Mouse (Mus musculus) kidney, adult 18-20 months (tissue): ENCODE measurements around the gene Pdzd8.
A peak's percentile ranks its signal among the peaks of the same experiment; 100 is the strongest.

Source experiments
- DNase-seq: peaks from one replicate; pipeline ENCODE4 v3.0.0; 2021

Gene Pdzd8

GRCm38 (mm10) chr19:59352760-59353159, 7.2 kb upstream of the Pdzd8 start:
- DNase-seq: no peak

GRCm38 (mm10) chr19:59351151-59351889, 5.7 kb upstream of the Pdzd8 start:
- DNase-seq: no peak

- DNase-seq: no peak
Observed at GRCm38 (mm10) chr19:59350273-59350903, 4.8 kb upstream of the Pdzd8 start.

DNA sequence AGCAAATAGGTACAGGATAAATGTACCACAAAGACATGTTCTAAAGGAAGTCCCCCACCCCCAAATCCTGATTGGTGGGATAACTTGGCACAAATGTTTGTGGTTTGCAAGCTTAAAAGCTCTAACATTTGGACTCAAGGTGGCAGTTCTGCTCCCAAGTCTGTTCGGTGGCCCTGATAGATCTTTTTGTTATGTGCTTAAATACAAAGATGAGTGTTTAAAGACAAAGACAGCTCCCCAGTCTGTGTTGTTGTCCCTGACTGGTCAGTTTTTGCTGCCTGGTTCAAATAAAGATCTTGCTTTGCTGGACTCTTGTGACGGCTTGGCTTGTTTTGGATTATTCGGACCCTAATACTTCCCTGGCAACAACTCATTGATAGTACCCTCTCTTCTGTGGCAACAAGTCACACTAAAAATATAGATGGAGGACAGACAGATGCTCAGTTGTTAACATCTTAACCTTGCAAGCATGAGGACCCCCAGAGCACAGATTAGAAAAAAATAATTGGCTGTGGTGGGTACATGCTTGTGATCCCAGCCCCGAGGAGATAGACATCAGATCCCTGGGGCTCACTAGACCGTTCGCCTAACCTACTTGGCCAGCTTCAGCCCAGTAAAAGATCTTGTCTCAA, 3.9 kb upstream of the Pdzd8 start:
- DNase-seq: no peak

DNA sequence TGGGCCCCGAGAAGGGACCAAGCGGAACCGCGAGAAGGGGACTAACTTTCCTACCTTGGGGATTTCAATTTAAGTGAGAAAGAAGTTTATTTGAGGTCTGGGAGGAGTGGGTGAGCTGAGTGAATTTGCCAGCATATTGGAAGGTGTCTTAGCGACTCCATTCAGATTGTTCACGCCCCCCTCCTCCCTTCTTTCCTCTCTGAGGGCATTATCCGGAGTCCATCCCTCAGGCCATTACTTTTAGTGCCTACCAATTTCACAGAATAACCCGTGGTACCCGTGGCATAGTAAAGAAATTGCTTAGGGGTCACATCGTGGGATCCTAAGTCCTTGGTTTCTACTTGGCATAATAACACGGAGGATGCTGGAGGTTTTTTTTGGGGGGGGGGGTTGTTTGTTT, 745 bp upstream of the Pdzd8 start:
- DNase-seq: no peak

GRCm38 (mm10) chr19:59345081-59345657, 411 bp downstream of the Pdzd8 start:
- DNase-seq: peak; percentile 71

DNA sequence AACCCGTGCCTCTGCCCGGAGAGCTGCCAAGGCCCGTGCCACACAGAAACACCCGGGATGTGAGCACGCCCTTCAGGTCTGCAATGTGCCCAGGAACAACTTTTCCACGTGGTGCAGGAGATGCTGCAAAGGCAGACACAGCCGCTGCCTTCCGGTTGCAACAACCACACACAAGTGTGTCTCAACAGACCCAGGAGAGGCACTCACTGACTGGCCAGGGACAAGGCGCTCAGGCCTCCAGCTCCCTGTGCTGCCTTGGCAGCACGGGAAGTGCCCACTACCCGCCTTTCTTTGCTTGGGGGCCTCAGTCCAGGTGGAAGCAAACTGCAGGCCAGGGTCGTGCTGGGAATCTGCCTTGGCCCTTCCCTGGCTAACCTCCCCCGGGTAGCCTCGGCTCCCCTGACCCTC, 1.3 kb downstream of the Pdzd8 start:
- peak; percentile 41 for DNase-seq

- no peak for DNase-seq
Observed at GRCm38 (mm10) chr19:59342964-59343363, 2.6 kb downstream of the Pdzd8 start.

DNA sequence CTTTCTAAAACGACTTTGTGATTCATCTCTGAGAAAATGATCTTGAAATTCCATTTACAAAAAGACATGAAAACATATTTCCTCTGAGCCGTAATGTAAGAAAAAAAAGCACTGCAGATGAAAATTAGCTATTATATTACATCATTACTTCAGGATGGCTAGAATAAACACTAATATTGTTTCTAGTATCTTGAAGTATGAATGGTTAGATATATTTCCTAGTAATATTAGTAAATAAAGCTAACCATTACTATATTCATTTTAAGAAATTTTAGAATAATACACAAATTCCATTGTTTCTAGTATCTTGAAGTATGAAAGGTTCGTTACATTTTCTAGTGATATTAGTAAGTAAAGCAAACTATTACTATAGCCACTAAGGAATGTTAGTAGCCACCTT, 5.7 kb downstream of the Pdzd8 start:
- no peak for DNase-seq

DNA sequence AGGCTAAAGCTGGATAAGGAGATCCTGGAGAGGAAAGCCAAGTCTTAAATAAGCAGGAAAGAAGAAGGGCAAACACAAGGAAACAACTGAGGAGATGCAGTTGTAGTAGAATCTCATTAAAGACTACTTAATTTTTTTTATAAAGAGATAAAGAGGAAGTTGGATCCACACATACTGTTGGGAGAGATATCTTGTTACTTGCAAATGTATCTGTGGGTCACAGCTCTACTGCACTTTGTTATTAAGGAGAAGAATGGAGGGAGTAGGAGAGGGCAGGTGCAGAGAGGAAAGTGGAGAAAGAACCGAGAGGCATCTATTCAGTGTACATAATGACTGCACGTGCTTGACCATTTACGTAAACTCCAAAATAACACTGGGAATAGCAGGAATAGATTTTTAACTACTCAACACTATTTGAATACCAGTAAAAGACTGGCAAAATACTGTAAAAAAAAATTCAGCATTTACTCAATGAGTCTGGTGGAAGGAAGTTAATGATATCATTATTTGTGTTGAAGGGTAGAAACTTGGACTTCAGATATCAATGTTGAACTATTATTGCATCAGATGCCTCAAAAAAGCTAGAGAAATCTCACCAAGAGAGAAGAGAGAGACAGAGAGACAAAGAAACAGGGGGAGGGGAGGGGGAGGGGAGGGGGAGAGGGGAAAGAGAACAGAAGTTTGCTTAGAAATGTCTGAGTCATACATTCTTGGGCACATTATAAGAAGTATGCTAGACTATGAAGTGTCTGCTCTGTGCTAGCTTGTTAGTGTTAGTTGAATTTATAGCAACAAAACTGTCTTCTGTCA, 7.5 kb downstream of the Pdzd8 start:
- no peak for DNase-seq

DNA sequence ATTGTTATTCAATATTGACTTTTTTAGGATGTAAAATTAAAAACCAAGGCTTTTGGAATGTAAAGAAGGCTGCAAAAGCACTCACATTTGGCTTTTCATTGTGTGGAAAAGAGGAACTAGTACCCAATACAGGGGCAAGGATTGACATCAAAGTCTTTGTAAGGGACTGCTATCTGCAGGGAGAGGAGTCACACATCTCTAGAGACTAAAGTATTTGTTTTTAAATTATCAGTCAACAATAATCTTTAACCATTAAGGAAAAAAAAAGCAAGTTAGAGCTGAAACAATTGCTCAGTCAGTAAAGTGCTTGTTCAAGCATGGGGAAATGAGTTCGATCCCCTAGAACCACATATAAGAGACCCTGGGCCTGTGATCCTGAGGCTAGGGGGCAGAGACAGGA, 8.9 kb downstream of the Pdzd8 start:
- DNase-seq: no peak

DNA sequence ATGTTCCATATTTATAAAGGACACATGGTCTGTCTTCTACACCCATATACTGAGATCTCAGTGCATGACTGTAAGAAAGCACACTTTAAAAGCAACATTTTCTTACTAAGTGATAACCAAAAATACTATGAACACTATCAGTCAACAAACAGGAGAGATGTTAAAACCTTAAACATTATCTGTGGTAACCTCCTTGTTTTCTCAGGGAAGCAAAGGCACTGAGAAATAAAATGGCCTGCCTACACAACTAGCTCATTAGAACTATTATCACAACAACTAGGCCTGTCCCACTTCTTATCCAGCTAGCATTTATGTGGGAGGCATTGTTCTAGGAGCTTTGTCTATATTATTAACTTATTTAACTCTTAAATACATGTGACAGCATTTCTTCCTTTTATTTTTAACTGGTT, 14.8 kb downstream of the Pdzd8 start:
- no peak for DNase-seq

- DNase-seq: no peak
Observed at GRCm38 (mm10) chr19:59321990-59322389, 23.6 kb downstream of the Pdzd8 start, which contains the start of gene Rps12-ps3. Gene Rps12-ps3, plus strand, starts transcription at chr19:59322290.

DNA sequence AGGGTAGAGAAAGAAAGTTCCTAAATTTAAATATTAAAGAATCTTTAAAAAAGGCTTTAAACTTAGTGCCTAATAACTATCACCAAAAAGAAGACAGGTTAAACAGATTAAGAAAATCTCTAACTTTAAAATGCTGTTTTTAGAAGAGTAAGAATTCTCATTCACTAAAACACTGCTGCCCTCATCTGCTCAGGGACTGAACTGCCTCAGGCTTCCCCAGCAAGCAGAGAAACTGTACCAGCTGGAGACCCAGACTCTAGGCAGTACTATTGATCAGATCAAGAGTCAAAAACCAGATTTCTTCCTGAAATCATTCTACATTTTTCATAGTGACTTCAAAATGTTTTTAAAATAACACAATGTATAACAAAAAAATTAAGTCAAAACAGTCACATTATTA, 29.0 kb downstream of the Pdzd8 start:
- DNase-seq: no peak

DNA sequence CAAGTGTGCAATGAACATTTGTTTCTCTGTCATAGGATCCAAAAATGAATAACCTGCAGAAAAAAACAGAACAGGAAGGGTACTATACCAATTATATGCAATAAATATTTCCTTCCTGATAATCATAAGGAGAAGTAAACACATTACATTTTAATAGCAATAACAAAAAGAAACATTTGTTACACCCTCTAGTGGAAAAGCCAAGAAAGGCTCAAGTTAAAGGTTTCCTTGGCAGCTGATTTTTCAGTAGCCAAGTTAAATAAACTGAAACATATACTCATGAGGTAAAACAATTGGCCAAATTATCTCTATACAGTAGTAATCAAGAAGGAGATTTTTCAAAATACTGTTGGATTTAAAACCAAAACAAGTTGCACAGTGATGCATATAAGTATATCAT, 30.3 kb downstream of the Pdzd8 start:
- DNase-seq: no peak

DNA sequence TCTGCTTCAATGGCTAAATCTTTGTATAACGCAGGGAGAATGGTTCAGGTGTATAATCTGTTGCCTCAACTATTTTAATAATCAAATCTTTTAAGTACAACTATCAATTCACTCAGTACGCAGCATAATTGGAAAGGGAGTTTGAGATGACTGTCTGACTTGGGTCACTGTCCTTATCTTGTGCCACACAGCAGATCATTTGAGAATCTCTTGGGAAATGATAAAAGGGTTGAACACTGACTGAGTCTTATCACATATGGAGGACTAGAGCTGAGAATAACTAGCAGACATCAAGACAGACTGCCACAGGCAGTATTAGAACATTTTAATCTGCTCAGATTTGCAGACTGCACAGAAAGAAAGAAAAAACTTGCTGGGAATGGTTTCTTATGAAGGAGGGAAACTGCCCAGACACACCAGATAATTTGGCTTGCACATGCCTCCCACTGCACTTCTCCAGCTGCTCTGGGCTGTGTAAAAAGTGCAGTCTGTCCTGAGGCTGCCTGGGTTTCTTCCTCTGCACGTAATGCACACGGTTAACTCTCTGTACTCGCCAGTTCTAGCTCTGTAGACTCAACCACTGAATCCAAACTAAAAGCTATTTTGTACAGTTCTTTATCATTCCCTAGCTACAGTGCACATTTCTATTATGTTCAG, 53.3 kb downstream of the Pdzd8 start:
- no peak for DNase-seq

DNA sequence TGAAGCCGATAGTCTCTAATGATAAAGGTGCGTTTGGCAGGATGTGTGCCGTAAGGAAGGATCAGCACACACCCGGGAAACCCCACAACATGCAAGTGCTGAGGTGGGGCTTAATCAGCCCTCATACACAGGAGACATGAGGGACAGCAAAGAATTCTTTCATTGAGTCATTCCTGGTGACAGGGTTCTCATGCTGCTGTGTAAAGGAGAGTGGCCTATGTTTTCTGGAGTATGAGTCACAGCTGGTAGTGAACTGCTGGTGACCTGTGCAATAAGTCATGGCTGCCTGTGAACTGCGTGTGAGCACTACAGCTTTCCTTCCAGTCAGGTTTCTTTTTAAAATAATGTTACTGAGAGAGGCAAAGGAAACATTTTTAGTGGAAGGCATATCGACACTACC, 55.8 kb downstream of the Pdzd8 start:
- DNase-seq: no peak

- DNase-seq: no peak
Observed at GRCm38 (mm10) chr19:59289042-59289441, 56.5 kb downstream of the Pdzd8 start.

DNA sequence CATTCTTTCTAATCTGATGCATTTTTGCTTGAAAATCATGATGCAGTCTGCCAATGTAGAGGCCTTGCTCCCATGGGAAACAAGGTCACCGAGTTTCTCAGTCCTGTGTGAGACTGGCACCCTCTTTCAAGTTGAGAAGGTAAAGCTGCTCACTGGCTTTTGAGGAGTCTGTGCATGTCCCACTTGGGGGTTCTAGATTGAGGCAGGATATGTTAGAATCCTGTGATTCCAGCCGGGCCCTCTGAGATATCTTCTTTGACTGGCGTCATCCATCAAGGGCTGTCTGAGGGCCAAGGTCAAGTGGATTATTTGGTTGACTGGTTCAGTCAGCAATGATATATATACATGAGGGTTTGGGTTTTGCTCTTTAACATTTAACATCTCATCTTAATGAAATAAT, 63.6 kb downstream of the Pdzd8 start:
- no peak for DNase-seq

DNA sequence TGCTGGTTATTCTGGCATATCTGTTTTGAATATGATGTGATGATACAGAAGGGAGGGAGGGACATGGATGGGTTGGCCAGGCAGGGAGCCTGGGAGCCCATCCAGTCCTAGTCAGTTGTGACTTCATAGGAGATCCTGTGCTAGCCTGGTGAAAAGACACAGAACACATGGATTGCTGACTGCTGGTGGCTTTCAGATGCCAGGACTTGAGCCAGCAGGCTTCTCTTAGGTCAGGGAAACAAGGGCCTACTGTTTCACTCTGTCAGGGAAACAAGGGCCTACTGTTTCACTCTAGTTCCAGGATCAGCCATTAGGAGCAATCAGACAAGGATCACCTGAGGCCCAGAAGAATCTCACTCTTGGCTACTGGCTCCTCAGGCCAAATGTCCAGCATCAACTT, 64.7 kb downstream of the Pdzd8 start:
- no peak for DNase-seq

- no peak for DNase-seq
Observed at GRCm38 (mm10) chr19:59276354-59276753, 69.2 kb downstream of the Pdzd8 start.

DNA sequence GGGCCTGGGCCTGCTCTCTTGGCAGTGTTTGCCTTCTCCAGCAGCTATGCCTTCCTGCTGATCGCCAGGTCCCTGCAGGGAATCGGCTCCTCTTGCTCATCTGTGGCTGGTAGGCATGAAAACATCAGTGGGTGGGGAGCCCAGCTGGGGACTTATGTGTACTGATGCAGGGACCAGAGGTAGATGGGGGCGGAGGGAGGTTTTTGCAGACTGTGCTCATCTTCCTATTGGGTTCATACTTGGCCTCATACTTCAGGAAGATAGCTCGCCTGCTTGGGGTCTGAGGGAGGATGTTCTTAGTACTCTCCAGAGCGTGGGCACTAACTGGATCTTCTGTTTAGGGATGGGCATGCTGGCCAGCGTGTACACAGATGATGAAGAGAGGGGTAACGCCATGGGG, 72.4 kb downstream of the Pdzd8 start:
- no peak for DNase-seq
